Mouse (Mus musculus) lung, embryonic 14.5 days (tissue): Measurements from ENCODE around the gene Fam172a. TPM values are rescaled to one million over a fixed set of nuclear protein-coding genes. Genes with fewer than 3 reads are reported as not detected.
A peak's percentile ranks its signal among the peaks of the same experiment; 100 is the strongest.
"Not testable (repeated sequence)": the region's sequence is repeated elsewhere in the genome, so short reads cannot be mapped to it uniquely, and the experiment has no call there.

Source experiments
- ATAC-seq: fragments of 200-750 bp; cut with Nextera tagmentation; 2 replicates; pipeline ENCODE4 v1.8.0; 2017; ENCODE audit warnings: mild to moderate bottlenecking, moderate TSS enrichment, moderate library complexity; ENCODE audit not compliant: insufficient read depth
- DNase-seq: peaks from one replicate; pipeline ENCODE4 v3.0.0-alpha.2; 2015
- H3K27ac ChIP-seq: fragments of 300-500 bp; sonication (generic); 2 replicates; pipeline ENCODE4 v1.5.1; 2014; ENCODE audit warnings: low read depth, mild to moderate bottlenecking, moderate library complexity
- H3K27me3 ChIP-seq: fragments of 300-500 bp; sonication (generic); 2 replicates; pipeline ENCODE4 v1.6.1; 2014; ENCODE audit warnings: low read length, control low read depth; ENCODE audit not compliant: insufficient read depth
- H3K36me3 ChIP-seq: fragments of 300-500 bp; sonication (generic); 2 replicates; pipeline ENCODE4 v1.6.1; 2014; ENCODE audit warnings: control low read depth; ENCODE audit not compliant: insufficient read depth
- H3K4me1 ChIP-seq: fragments of 300-500 bp; sonication (generic); 2 replicates; pipeline ENCODE4 v1.6.1; 2014; ENCODE audit warnings: antibody characterized with exemption, control low read depth; ENCODE audit not compliant: insufficient read depth
- H3K4me2 ChIP-seq: fragments of 300-500 bp; sonication (generic); 2 replicates; pipeline ENCODE4 v1.6.1; 2014; ENCODE audit warnings: mild to moderate bottlenecking
- H3K4me3 ChIP-seq: fragments of 300-500 bp; sonication (generic); 2 replicates; pipeline ENCODE4 v1.5.1; 2014; ENCODE audit warnings: low read depth, low read length
- H3K9ac ChIP-seq: fragments of 300-500 bp; sonication (generic); 2 replicates; pipeline ENCODE4 v1.6.1; 2014
- H3K9me3 ChIP-seq: fragments of 300-500 bp; sonication (generic); 2 replicates; pipeline ENCODE4 v1.6.1; 2016; ENCODE audit warnings: low read depth, low read length, control low read depth
- CTCF ChIP-seq: IDR thresholded peaks from 2 replicates; pipeline ENCODE4 v1.5.1; 2016; ENCODE audit warnings: antibody characterized with exemption, low read depth
- WGBS: fragments of 180-500 bp; shearing (Covaris S2); extraction: QIAGEN DNeasy Blood & Tissue Kit; methylation state at CpG from one replicate; pipeline ENCODE4 v1.1.7; 2014; 5-methylcytosine and 5-hydroxymethylcytosine counted together
- polyA plus RNA-seq: library from polyadenylated mRNA; unstranded; fragments of >200 nt; fragmentation: Nextera tagmentation; extraction: Ambion mirVana; gene quantifications from 2 replicates; pipeline ENCODE4 v1.2.1, GENCODE M21; 2014

Fam172a gene
- polyA plus RNA-seq: 31.2 and 31.4 TPM in 2 replicates

DNA sequence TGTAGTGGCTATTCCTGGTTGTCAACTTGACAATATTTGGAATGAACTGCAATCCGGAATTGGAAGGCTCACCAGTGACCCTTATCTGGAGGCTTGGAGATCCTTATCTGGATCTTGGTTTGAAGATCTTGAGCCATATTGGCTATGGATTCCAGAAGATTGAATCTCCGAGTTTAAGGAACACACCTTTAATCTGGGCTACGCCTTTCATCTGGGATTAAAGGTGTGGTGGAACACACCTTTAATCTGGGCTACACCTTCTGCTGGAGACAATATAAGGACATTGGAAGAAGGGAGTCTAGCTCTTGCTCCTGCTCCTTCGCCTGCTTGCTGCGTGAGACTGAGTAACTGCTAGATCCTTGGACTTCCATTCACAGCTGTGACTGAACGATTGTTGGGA is at the start of gene Fam172a:
Fam172a (plus strand) TSS at position 301 of the 400 bp plus-strand sequence.
- not testable (repeated sequence) for H3K36me3 ChIP-seq, ATAC-seq, H3K27ac ChIP-seq, H3K27me3 ChIP-seq, H3K4me3 ChIP-seq, H3K9me3 ChIP-seq, H3K4me2 ChIP-seq, H3K9ac ChIP-seq, DNase-seq, H3K4me1 ChIP-seq
- no CpG with 5 or more reads among the region's 6 CpGs for WGBS

DNA sequence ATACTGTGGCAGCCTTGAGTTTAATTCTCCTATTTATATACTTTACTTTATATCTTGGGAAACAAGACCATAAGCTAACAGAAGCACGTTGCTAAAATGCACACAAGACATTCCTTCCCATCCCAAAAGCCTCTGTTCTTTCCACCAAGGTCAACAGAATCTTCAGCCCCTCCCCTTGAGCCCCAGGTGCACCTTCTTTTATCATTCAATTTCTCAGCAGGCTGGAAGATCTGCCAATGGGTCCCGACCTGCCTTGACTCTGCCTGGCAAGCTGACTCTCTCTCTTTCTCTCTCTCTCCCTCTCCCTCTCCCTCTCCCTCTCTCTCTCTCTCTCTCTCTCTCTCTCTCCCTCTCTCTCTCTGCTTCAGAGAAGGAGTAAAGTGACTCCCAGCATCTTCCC is 13.2 kb upstream of the Fam172a start:
- H3K4me3 ChIP-seq: no peak overlapping the region
- H3K9ac ChIP-seq: no peak overlapping the region
- no peak overlapping the region for H3K4me2 ChIP-seq
- H3K36me3 ChIP-seq: no peaks in the 10 kb centered on the region
- DNase-seq (no peak), ATAC-seq (no peak)
- no peaks in the 10 kb centered on the region for H3K4me1 ChIP-seq
- 29% methylated on average over 2 of the region's 2 CpGs for WGBS
- H3K27me3 ChIP-seq: no peaks in the 10 kb centered on the region
- TF ChIP-seq CTCF: no peak
- H3K27ac ChIP-seq: no peak overlapping the region
- no peaks in the 10 kb centered on the region for H3K9me3 ChIP-seq

GRCm38 (mm10) chr13:77708514-77709013 is 6.7 kb downstream of the Fam172a start:
- no peaks in the 10 kb centered on the region; the same call in 1 of the 2 replicates for H3K4me1 ChIP-seq
- H3K27ac ChIP-seq: 0 out of 2 replicates have a peak overlapping the region, but pooled peaks have one; percentile 13
- no peak for TF ChIP-seq CTCF
- DNase-seq (peak; percentile 97), ATAC-seq (peak; percentile 99)
- H3K4me3 ChIP-seq: peak overlapping the region; percentile 85
- peak overlapping the region; percentile 87 for H3K9ac ChIP-seq
- no peaks in the 10 kb centered on the region for H3K9me3 ChIP-seq
- peak overlapping the region; percentile 75 for H3K4me2 ChIP-seq
- WGBS: under 1% methylated on average over 35 of the region's 35 CpGs
- no peaks in the 10 kb centered on the region for H3K27me3 ChIP-seq
- H3K36me3 ChIP-seq: no peaks in the 10 kb centered on the region

- 91% methylated on average over 2 of the region's 2 CpGs for WGBS
- no peak overlapping the region for H3K9ac ChIP-seq
- no peak for ATAC-seq
These were observed 15.7 kb downstream of the Fam172a start for GRCm38 (mm10) chr13:77717499-77717898.

GRCm38 (mm10) chr13:77742822-77743221 is 41.0 kb downstream of the Fam172a start:
- no peak overlapping the region for H3K27ac ChIP-seq

More at GRCm38 (mm10) chr13:77717499-77717898, 15.7 kb downstream of the Fam172a start:
- TF ChIP-seq CTCF: no peak
- no peaks in the 10 kb centered on the region for H3K27me3 ChIP-seq
- H3K4me2 ChIP-seq: no peak overlapping the region
- DNase-seq: no peak
- no peak overlapping the region for H3K27ac ChIP-seq
- H3K4me1 ChIP-seq: no peaks in the 10 kb centered on the region
- H3K36me3 ChIP-seq: no peaks in the 10 kb centered on the region
- H3K4me3 ChIP-seq: no peak overlapping the region
- H3K9me3 ChIP-seq: no peaks in the 10 kb centered on the region

GRCm38 (mm10) chr13:77777606-77778005 is 75.8 kb downstream of the Fam172a start:
- no peak overlapping the region for H3K27ac ChIP-seq
- ATAC-seq: no peak
- 78% methylated on average over 2 of the region's 2 CpGs for WGBS
- DNase-seq: no peak
- H3K27me3 ChIP-seq: no peaks in the 10 kb centered on the region
- no peak for TF ChIP-seq CTCF
- H3K9ac ChIP-seq: no peak overlapping the region
- no peaks in the 10 kb centered on the region for H3K36me3 ChIP-seq
- no peaks in the 10 kb centered on the region for H3K9me3 ChIP-seq
- no peak overlapping the region for H3K4me2 ChIP-seq
- no peak overlapping the region for H3K4me3 ChIP-seq
- no peaks in the 10 kb centered on the region for H3K4me1 ChIP-seq

More at GRCm38 (mm10) chr13:77742822-77743221, 41.0 kb downstream of the Fam172a start:
- Histone ChIP-seq H3K4me3 (no peak overlapping the region), H3K4me1 (no peaks in the 10 kb centered on the region), H3K9ac (no peak overlapping the region), H3K36me3 (no peaks in the 10 kb centered on the region), H3K9me3 (no peaks in the 10 kb centered on the region), H3K4me2 (no peak overlapping the region), H3K27me3 (no peaks in the 10 kb centered on the region)
- ATAC-seq: no peak
- DNase-seq: no peak
- TF ChIP-seq CTCF: no peak

DNA sequence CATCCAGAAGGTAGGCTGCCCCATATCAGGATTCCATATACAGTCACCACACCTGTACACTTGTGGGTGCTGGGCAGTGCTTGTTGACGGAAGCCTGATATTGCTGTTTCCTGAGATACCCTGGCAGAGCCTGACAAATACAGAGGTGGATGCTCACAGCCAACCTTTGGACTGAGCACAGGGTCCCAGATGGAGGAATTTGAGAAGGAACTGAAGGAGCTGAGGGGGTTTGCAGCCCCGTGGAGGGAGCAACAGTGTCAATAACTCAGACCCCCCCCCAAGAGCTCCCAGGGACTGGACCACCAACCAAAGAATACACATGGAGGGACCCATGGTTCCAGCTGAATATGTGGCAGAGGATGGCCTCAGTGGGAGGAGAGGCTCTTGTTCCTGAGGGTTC is 105.5 kb downstream of the Fam172a start:
- not testable (repeated sequence) for DNase-seq, H3K9me3 ChIP-seq, H3K36me3 ChIP-seq, H3K4me2 ChIP-seq, H3K27ac ChIP-seq, H3K4me1 ChIP-seq, H3K27me3 ChIP-seq, H3K9ac ChIP-seq, H3K4me3 ChIP-seq, ATAC-seq
- WGBS: 98% methylated on average over 2 of the region's 2 CpGs

GRCm38 (mm10) chr13:77810449-77810848 is 108.6 kb downstream of the Fam172a start:
- H3K4me2 ChIP-seq: no peak overlapping the region
- no peak for ATAC-seq
- 84% methylated on average over 1 of the region's 1 CpGs for WGBS

More at GRCm38 (mm10) chr13:77810449-77810848, 108.6 kb downstream of the Fam172a start:
- Histone ChIP-seq H3K4me1 (no peaks in the 10 kb centered on the region), H3K4me3 (no peak overlapping the region), H3K9me3 (no peaks in the 10 kb centered on the region; the same call in 1 of the 2 replicates), H3K36me3 (no peaks in the 10 kb centered on the region), H3K27me3 (no peaks in the 10 kb centered on the region), H3K9ac (no peak overlapping the region), H3K27ac (no peak overlapping the region)
- TF ChIP-seq CTCF: no peak
- DNase-seq: no peak
